Mouse (Mus musculus) testis, postnatal 14 days (tissue): ENCODE data around the gene Ltbp1.
"Not testable (repeated sequence)": the region's sequence is repeated elsewhere in the genome, so short reads cannot be mapped to it uniquely, and the experiment has no call there.

Source experiments
- DNase-seq: peaks from one replicate; pipeline ENCODE4 v3.0.0; 2021; ENCODE audit warnings: low spot score

Ltbp1 gene

GRCm38 (mm10) chr17:75115594-75115993, 110.2 kb downstream of the Ltbp1 start:
- DNase-seq, result no peak

- DNase-seq, result no peak
Observed at GRCm38 (mm10) chr17:75118896-75119295, 113.5 kb downstream of the Ltbp1 start.

- DNase-seq, result no peak
Observed at GRCm38 (mm10) chr17:75119422-75119821, 114.1 kb downstream of the Ltbp1 start.

GRCm38 (mm10) chr17:75120071-75120470, 114.7 kb downstream of the Ltbp1 start:
- no peak for DNase-seq

GRCm38 (mm10) chr17:75122584-75123282, 117.4 kb downstream of the Ltbp1 start:
- no peak for DNase-seq

- DNase-seq, result no peak
Observed at GRCm38 (mm10) chr17:75128337-75128935, 123.1 kb downstream of the Ltbp1 start.

- DNase-seq, result no peak
Observed at GRCm38 (mm10) chr17:75133983-75134382, 128.6 kb downstream of the Ltbp1 start.

- no peak for DNase-seq
Observed at GRCm38 (mm10) chr17:75139731-75140130, 134.4 kb downstream of the Ltbp1 start.

- not testable (repeated sequence) for DNase-seq
Observed at GRCm38 (mm10) chr17:75142845-75143244, 137.5 kb downstream of the Ltbp1 start.

GRCm38 (mm10) chr17:75143927-75144326, 138.6 kb downstream of the Ltbp1 start:
- DNase-seq, result no peak

- DNase-seq, result no peak
Observed at GRCm38 (mm10) chr17:75147218-75147617, 141.8 kb downstream of the Ltbp1 start.

GRCm38 (mm10) chr17:75151800-75152199, 146.4 kb downstream of the Ltbp1 start:
- DNase-seq, result no peak

GRCm38 (mm10) chr17:75153088-75153487, 147.7 kb downstream of the Ltbp1 start:
- no peak for DNase-seq

- DNase-seq, result no peak
Observed at GRCm38 (mm10) chr17:75158385-75158784, 153.0 kb downstream of the Ltbp1 start.

- no peak for DNase-seq
Observed at GRCm38 (mm10) chr17:75159066-75159787, 153.9 kb downstream of the Ltbp1 start.

- no peak for DNase-seq
Observed at GRCm38 (mm10) chr17:75161062-75161461, 155.7 kb downstream of the Ltbp1 start.

GRCm38 (mm10) chr17:75161931-75162330, 156.6 kb downstream of the Ltbp1 start:
- no peak for DNase-seq

GRCm38 (mm10) chr17:75164566-75164965, 159.2 kb downstream of the Ltbp1 start:
- no peak for DNase-seq

- DNase-seq, result no peak
Observed at GRCm38 (mm10) chr17:75168572-75169200, 163.3 kb downstream of the Ltbp1 start.

- no peak for DNase-seq
Observed at GRCm38 (mm10) chr17:75171659-75172058, 166.3 kb downstream of the Ltbp1 start.

- DNase-seq, result no peak
Observed at GRCm38 (mm10) chr17:75172685-75173205, 167.4 kb downstream of the Ltbp1 start.

- DNase-seq, result no peak
Observed at GRCm38 (mm10) chr17:75174501-75174900, 169.1 kb downstream of the Ltbp1 start.
